24 mouse cellular contexts compared by ENCODE assay signal in genomic region chr10:110769538-110769937, GRCm38 (mm10). TPM values are rescaled to one million over a fixed set of nuclear protein-coding genes. Genes with fewer than 3 reads are reported as not detected.
A peak's percentile ranks its signal among the peaks of the same experiment; 100 is the strongest.
DNase-seq lines count a peak whose midpoint lies in the region; ATAC-seq lines count a peak whose summit lies in the region.
"Had no signal": no experiment of that assay in that cellular context is flagged by ENCODE, and none has a peak within 500 bp of the region (broad histone marks: within the 10 kb centered on the region; RNA-seq: fewer than 3 reads in every experiment).

No protein-coding gene starts in this region.

- no peak overlapping the region for H3K4me3 ChIP-seq in forebrain, embryonic 14.5 days (ENCODE audit: low read depth, low read length)
- no peak overlapping the region for H3K4me3 ChIP-seq in forebrain, embryonic 11.5 days (ENCODE audit: low read depth, low read length)
- H3K4me3 ChIP-seq: embryonic facial prominence, embryonic 12.5 days; erythroblast, embryonic 14.5 days; gastrocnemius, adult 2 months; heart, embryonic 15.5 days; myocyte; neural tube, embryonic 13.5 days had no signal

- no peak for ATAC-seq in forebrain, embryonic 14.5 days
- no peak for ATAC-seq in forebrain, embryonic 11.5 days (replicated peaks; ENCODE audit: low FRiP score)
- ATAC-seq: lung, postnatal 0 days; midbrain, embryonic 16.5 days had no signal

- H3K4me1 ChIP-seq in forebrain, embryonic 14.5 days (ENCODE audit: control insufficient read depth, insufficient read depth, low read length) = no peaks in the 10 kb centered on the region
- H3K4me1 ChIP-seq in forebrain, embryonic 11.5 days (replicated peaks; ENCODE audit: control insufficient read depth, insufficient read depth, low read length) = no peaks in the 10 kb centered on the region
- H3K4me1 ChIP-seq: embryonic facial prominence, embryonic 12.5 days; heart, embryonic 15.5 days had no signal

- no peaks in the 10 kb centered on the region for H3K27me3 ChIP-seq in forebrain, embryonic 14.5 days (replicated peaks; ENCODE audit: control insufficient read depth, insufficient read depth, low read length)
- no peaks in the 10 kb centered on the region for H3K27me3 ChIP-seq in forebrain, embryonic 11.5 days (ENCODE audit: control insufficient read depth, insufficient read depth, low read length)
- H3K27me3 ChIP-seq: embryonic facial prominence, embryonic 12.5 days; heart, embryonic 15.5 days; neural tube, embryonic 13.5 days had no signal

- H3K9ac ChIP-seq in forebrain, embryonic 14.5 days (ENCODE audit: low read length) = no peak overlapping the region
- H3K9ac ChIP-seq in forebrain, embryonic 11.5 days (ENCODE audit: low read length) = no peak overlapping the region
- H3K9ac ChIP-seq: embryonic facial prominence, embryonic 12.5 days; heart, embryonic 15.5 days; hindbrain, embryonic 14.5 days; neural tube, embryonic 13.5 days had no signal

- intact Hi-C loops in left cerebral cortex, postnatal 14 days (cut with DNase I) = no loop called here
- intact Hi-C loops in left cerebral cortex, postnatal 4 days (cut with DNase I) = no loop called here

- H3K36me3 ChIP-seq in forebrain, embryonic 14.5 days (ENCODE audit: control insufficient read depth, insufficient read depth, low read length) = peaks cover 74% of the 10 kb centered on the region
- H3K36me3 ChIP-seq in forebrain, embryonic 11.5 days (ENCODE audit: control insufficient read depth, insufficient read depth, low read length) = peaks cover 9% of the 10 kb centered on the region; the same call in 1 of the 2 replicates

- 73% methylated on average over 10 of the region's 10 CpGs for WGBS in forebrain, embryonic 14.5 days
- 87% methylated on average over 10 of the region's 10 CpGs for WGBS in forebrain, embryonic 11.5 days

- H3K4me2 ChIP-seq in forebrain, embryonic 14.5 days (ENCODE audit: low read length) = no peak overlapping the region
- H3K4me2 ChIP-seq in forebrain, embryonic 11.5 days (ENCODE audit: low read depth, low read length, severe bottlenecking) = no peak overlapping the region
- H3K4me2 ChIP-seq: embryonic facial prominence, embryonic 12.5 days; heart, embryonic 15.5 days; hindbrain, embryonic 14.5 days; neural tube, embryonic 13.5 days had no signal

- DNase-seq in forebrain, embryonic 14.5 days (ENCODE audit: low spot score) = peak; percentile 16
- no peak for DNase-seq in forebrain, embryonic 11.5 days (ENCODE audit: low spot score)
- DNase-seq in left cerebral cortex, postnatal 14 days (ENCODE audit: low spot score in 2 of 2) = peak; percentile 23 to 50
- no peak for DNase-seq in left cerebral cortex, postnatal 4 days
- peak; percentile 23 for DNase-seq in right cerebral cortex, postnatal 25 days
- DNase-seq in right cerebral cortex, postnatal 14 days = no peak
- DNase-seq in cerebellum, adult 9-11 months = no peak
- no peak for DNase-seq in cerebellum, postnatal 14 days
- DNase-seq: cerebellum, adult 9-10 months; gastrocnemius, adult 2 months; heart, postnatal 36 days; kidney, adult 2 months; retina, postnatal 1 day; spleen, adult 18-20 months had no signal

- no peak overlapping the region for H3K27ac ChIP-seq in forebrain, embryonic 14.5 days (ENCODE audit: low read depth, low read length)
- no peak overlapping the region for H3K27ac ChIP-seq in forebrain, embryonic 11.5 days (ENCODE audit: low read depth, low read length)
- H3K27ac ChIP-seq: embryonic facial prominence, embryonic 12.5 days; gastrocnemius, adult 2 months; heart, embryonic 15.5 days; hindbrain, embryonic 14.5 days; kidney, postnatal 0 days; macrophage had no signal

- no peaks in the 10 kb centered on the region for H3K9me3 ChIP-seq in forebrain, embryonic 14.5 days (replicated peaks; ENCODE audit: control insufficient read depth, low read length)
- no peaks in the 10 kb centered on the region for H3K9me3 ChIP-seq in forebrain, embryonic 11.5 days (ENCODE audit: control insufficient read depth, low read length)
- H3K9me3 ChIP-seq: embryonic facial prominence, embryonic 12.5 days; heart, embryonic 15.5 days; neural tube, embryonic 13.5 days had no signal

RNA-seq across cellular contexts. Expression of gene E2f7, which starts 24.3 kb away (rescaled TPM):
- 8.3 and 9.1 TPM in 2 replicates for polyA plus RNA-seq in forebrain, embryonic 14.5 days (2014; fragmentation: Nextera tagmentation; extraction: Ambion mirVana)
- polyA plus RNA-seq in forebrain, embryonic 11.5 days (2014; fragmentation: Nextera tagmentation; extraction: Ambion mirVana) = 46.5 and 46.9 TPM in 2 replicates
- total RNA-seq in left cerebral cortex, postnatal 14 days (2021) = 1 to 10 TPM in 1 of 2 experiments, under 1 TPM in 1; 0.35 to 1.1 TPM
- 1 to 10 TPM; 5.1 to 6.6 TPM for total RNA-seq in left cerebral cortex, postnatal 4 days (2021)

Comparison
In these comparisons a context has a peak if more than half of its experiments do, and no peak if none do; other contexts are left out.
1. DNase-seq: peak in forebrain, embryonic 14.5 days (single experiment), left cerebral cortex, postnatal 14 days (2 of 2) and right cerebral cortex, postnatal 25 days (single experiment); none in forebrain, embryonic 11.5 days (single experiment), left cerebral cortex, postnatal 4 days (single experiment), right cerebral cortex, postnatal 14 days (single experiment), cerebellum, adult 9-11 months (single experiment) and cerebellum, postnatal 14 days (0 of 2).